Mouse (Mus musculus): ENCODE results near the gene Immp2l. TPM values are rescaled to one million over a fixed set of nuclear protein-coding genes. Genes with fewer than 3 reads are reported as not detected.

Immp2l gene
- polyA plus RNA-seq, 1 experiment, result 4.2 TPM

GRCm38 (mm10) chr12:41575221-41575620 lies 551.3 kb downstream of the Immp2l start:
- 75% methylated on average over 4 of the region's 4 CpGs for WGBS
- no peak for DNase-seq (ENCODE audit: low read depth, low spot score)

- 70% methylated on average over 5 of the region's 5 CpGs for WGBS
- no peak for DNase-seq (ENCODE audit: low read depth, low spot score)
Measured at GRCm38 (mm10) chr12:41593401-41593800, 569.5 kb downstream of the Immp2l start.

GRCm38 (mm10) chr12:41594037-41594436 lies 570.1 kb downstream of the Immp2l start:
- 91% methylated on average over 4 of the region's 4 CpGs for WGBS
- no peak for DNase-seq (ENCODE audit: low read depth, low spot score)

GRCm38 (mm10) chr12:41615271-41615670 lies 591.4 kb downstream of the Immp2l start:
- WGBS, result 79% methylated on average over 3 of the region's 3 CpGs
- no peak for DNase-seq (ENCODE audit: low read depth, low spot score)

- WGBS, result 84% methylated on average over 6 of the region's 6 CpGs
Measured at GRCm38 (mm10) chr12:41621341-41621740, 597.5 kb downstream of the Immp2l start.

GRCm38 (mm10) chr12:41643262-41643661 lies 619.4 kb downstream of the Immp2l start:
- WGBS, result 82% methylated on average over 4 of the region's 4 CpGs
- no peak for DNase-seq (ENCODE audit: low read depth, low spot score)

More at GRCm38 (mm10) chr12:41621341-41621740, 597.5 kb downstream of the Immp2l start:
- no peak for DNase-seq (ENCODE audit: low read depth, low spot score)

- DNase-seq (ENCODE audit: low read depth, low spot score), result no peak
- WGBS, result 65% methylated on average over 4 of the region's 4 CpGs
Measured at GRCm38 (mm10) chr12:41644802-41645551, 621.1 kb downstream of the Immp2l start.

GRCm38 (mm10) chr12:41646956-41647575 lies 623.2 kb downstream of the Immp2l start:
- DNase-seq (ENCODE audit: low read depth, low spot score), result no peak
- 27% methylated on average over 5 of the region's 5 CpGs for WGBS

GRCm38 (mm10) chr12:41647675-41648074 lies 623.8 kb downstream of the Immp2l start:
- DNase-seq (ENCODE audit: low read depth, low spot score), result no peak
- 79% methylated on average over 2 of the region's 2 CpGs for WGBS

GRCm38 (mm10) chr12:41649826-41650541 lies 626.1 kb downstream of the Immp2l start:
- WGBS, result 86% methylated on average over 8 of the region's 8 CpGs
- no peak for DNase-seq (ENCODE audit: low read depth, low spot score)

GRCm38 (mm10) chr12:41668280-41668679 lies 644.4 kb downstream of the Immp2l start:
- WGBS, result 78% methylated on average over 3 of the region's 3 CpGs
- no peak for DNase-seq (ENCODE audit: low read depth, low spot score)

GRCm38 (mm10) chr12:41669481-41669880 lies 645.6 kb downstream of the Immp2l start:
- no peak for DNase-seq (ENCODE audit: low read depth, low spot score)
- WGBS, result 73% methylated on average over 1 of the region's 1 CpGs

GRCm38 (mm10) chr12:41674861-41675260 lies 651.0 kb downstream of the Immp2l start:
- 65% methylated on average over 2 of the region's 2 CpGs for WGBS
- no peak for DNase-seq (ENCODE audit: low read depth, low spot score)

GRCm38 (mm10) chr12:41680141-41680540 lies 656.3 kb downstream of the Immp2l start:
- WGBS, result 93% methylated on average over 1 of the region's 1 CpGs
- no peak for DNase-seq (ENCODE audit: low read depth, low spot score)

- 81% methylated on average over 1 of the region's 1 CpGs for WGBS
Measured at GRCm38 (mm10) chr12:41682141-41682540, 658.3 kb downstream of the Immp2l start.

GRCm38 (mm10) chr12:41689809-41690208 lies 665.9 kb downstream of the Immp2l start:
- DNase-seq (ENCODE audit: low read depth, low spot score), result no peak
- 84% methylated on average over 3 of the region's 3 CpGs for WGBS

More at GRCm38 (mm10) chr12:41682141-41682540, 658.3 kb downstream of the Immp2l start:
- DNase-seq (ENCODE audit: low read depth, low spot score), result no peak

GRCm38 (mm10) chr12:41710608-41711007 lies 686.7 kb downstream of the Immp2l start:
- no peak for DNase-seq (ENCODE audit: low read depth, low spot score)
- 89% methylated on average over 2 of the region's 2 CpGs for WGBS

GRCm38 (mm10) chr12:41716946-41717345 lies 693.1 kb downstream of the Immp2l start:
- DNase-seq (ENCODE audit: low read depth, low spot score), result no peak
- WGBS, result 67% methylated on average over 1 of the region's 1 CpGs

- no peak for DNase-seq (ENCODE audit: low read depth, low spot score)
- 92% methylated on average over 2 of the region's 2 CpGs for WGBS
Measured at GRCm38 (mm10) chr12:41724585-41724984, 700.7 kb downstream of the Immp2l start.

- WGBS, result 75% methylated on average over 1 of the region's 1 CpGs
- DNase-seq (ENCODE audit: low read depth, low spot score), result no peak
Measured at GRCm38 (mm10) chr12:41726720-41727119, 702.8 kb downstream of the Immp2l start.
